Mouse (Mus musculus): ENCODE data around the gene Arhgdia. TPM values are rescaled to one million over a fixed set of nuclear protein-coding genes. Genes with fewer than 3 reads are reported as not detected.

The Arhgdia gene
- total RNA-seq, 2 experiments from 2014 or later, result 304 to 344 TPM

GRCm38 (mm10) chr11:120538485-120538884, 42.9 kb downstream of the Arhgdia start:
- intact Hi-C loops (cut with DNase I), result no loop called here
- peak in 1 of 2 experiments; percentile 18 for DNase-seq (ENCODE audit: low spot score in 2 of 2)

GRCm38 (mm10) chr11:120535804-120536203, 45.6 kb downstream of the Arhgdia start:
- DNase-seq (ENCODE audit: low spot score in 2 of 2), result no peak
- intact Hi-C loops (cut with DNase I), result no loop called here

GRCm38 (mm10) chr11:120535145-120535544, 46.3 kb downstream of the Arhgdia start:
- intact Hi-C loops (cut with DNase I), result no loop called here
- no peak for DNase-seq (ENCODE audit: low spot score in 2 of 2)

- intact Hi-C loops (cut with DNase I), result no loop called here
- DNase-seq (ENCODE audit: low spot score in 2 of 2), result no peak
Observed at GRCm38 (mm10) chr11:120534093-120534492, 47.3 kb downstream of the Arhgdia start.

- intact Hi-C loops (cut with DNase I), result no loop called here
- DNase-seq (ENCODE audit: low spot score in 2 of 2), result no peak
Observed at GRCm38 (mm10) chr11:120531646-120532045, 49.8 kb downstream of the Arhgdia start.

- no peak for DNase-seq (ENCODE audit: low spot score in 2 of 2)
- intact Hi-C loops (cut with DNase I), result no loop called here
Observed at GRCm38 (mm10) chr11:120530085-120530964, 51.1 kb downstream of the Arhgdia start, which contains the start of gene Gcgr. TSS of gene Gcgr (plus strand) at chr11:120530699.

- intact Hi-C loops (cut with DNase I), result no loop called here
- no peak for DNase-seq (ENCODE audit: low spot score in 2 of 2)
Observed at GRCm38 (mm10) chr11:120528903-120529302, 52.5 kb downstream of the Arhgdia start.

Small RNAs within 50 kb of the gene (microRNA-seq; reads per million reads assigned to microRNA genes)
- 1.3 reads per million for gene Mir6936

Other genes starting within 250 kb of the Arhgdia start
- gene Actg1, start 233.1 kb downstream of the Arhgdia start, total RNA-seq (2021), result 1,000 to 10,000 TPM; 1,144 to 1,299 TPM
- gene Fscn2, start 220.1 kb downstream of the Arhgdia start, total RNA-seq (2021), result under 1 TPM; 0.25 to 0.72 TPM
- 10 to 100 TPM; 12.8 to 16.4 TPM for gene Faap100, start 202.9 kb downstream of the Arhgdia start, total RNA-seq (2021)
- 10 to 100 TPM; 65.3 to 77.0 TPM for gene Nploc4, start 143.9 kb downstream of the Arhgdia start, total RNA-seq (2021)
- 1 to 10 TPM in 1 of 2 experiments, not detected in 1; 1.8 TPM for gene Tspan10, start 139.0 kb downstream of the Arhgdia start, total RNA-seq (2021)
- under 1 TPM; 0.37 to 0.66 TPM for gene Pde6g, start 128.1 kb downstream of the Arhgdia start, total RNA-seq (2021)
- gene Oxld1, start 123.6 kb downstream of the Arhgdia start, total RNA-seq (2021), result 10 to 100 TPM; 14.3 to 20.6 TPM
- gene Ccdc137, start 123.5 kb downstream of the Arhgdia start, total RNA-seq (2021), result 10 to 100 TPM; 19.9 to 29.4 TPM
- 10 to 100 TPM; 49.3 to 55.0 TPM for gene Arl16, start 114.0 kb downstream of the Arhgdia start, total RNA-seq (2021)
- gene Mrpl12, start 97.0 kb downstream of the Arhgdia start, total RNA-seq (2021), result 10 to 100 TPM; 75.6 to 78.5 TPM
- gene Slc25a10, start 89.8 kb downstream of the Arhgdia start, total RNA-seq (2021), result 10 to 100 TPM; 18.2 to 21.9 TPM
- gene Gcgr, start 50.9 kb downstream of the Arhgdia start, total RNA-seq (2021), result not detected
- gene Mcrip1, start 31.9 kb downstream of the Arhgdia start, total RNA-seq (2021), result 10 to 100 TPM; 73.4 to 91.7 TPM
- gene Ppp1r27, start 30.5 kb downstream of the Arhgdia start, total RNA-seq (2021), result not detected
- 100 to 1,000 TPM; 122 to 126 TPM for gene P4hb, start 8.4 kb downstream of the Arhgdia start, total RNA-seq (2021)
- gene Alyref, start 16.7 kb upstream of the Arhgdia start, total RNA-seq (2021), result 10 to 100 TPM; 59.7 to 67.5 TPM
- gene Anapc11, start 16.8 kb upstream of the Arhgdia start, total RNA-seq (2021), result 10 to 100 TPM; 91.4 to 99.7 TPM
- 1 to 10 TPM in 1 of 2 experiments, not detected in 1; 1.2 TPM for gene Npb, start 26.9 kb upstream of the Arhgdia start, total RNA-seq (2021)
- gene Pcyt2, start 36.3 kb upstream of the Arhgdia start, total RNA-seq (2021), result 100 to 1,000 TPM; 115 to 135 TPM
- gene Sirt7, start 43.6 kb upstream of the Arhgdia start, total RNA-seq (2021), result 10 to 100 TPM; 37.8 to 43.3 TPM
- 100 to 1,000 TPM in 1 of 2 experiments, 10 to 100 TPM in 1; 76.5 to 103 TPM for gene Mafg, start 52.0 kb upstream of the Arhgdia start, total RNA-seq (2021)
- 1 to 10 TPM; 2.9 to 3.9 TPM for gene Pycr1, start 62.1 kb upstream of the Arhgdia start, total RNA-seq (2021)
- 10 to 100 TPM in 1 of 2 experiments, 1 to 10 TPM in 1; 8.2 to 11.9 TPM for gene Myadml2, start 66.5 kb upstream of the Arhgdia start, total RNA-seq (2021)
- gene Notum, start 79.6 kb upstream of the Arhgdia start, total RNA-seq (2021), result 1 to 10 TPM; 5.6 to 6.6 TPM
- 10 to 100 TPM; 53.1 to 56.9 TPM for gene Aspscr1, start 91.3 kb upstream of the Arhgdia start, total RNA-seq (2021)
- 10 to 100 TPM; 18.1 to 19.2 TPM for gene Cenpx, start 132.1 kb upstream of the Arhgdia start, total RNA-seq (2021)
- gene Lrrc45, start 132.3 kb upstream of the Arhgdia start, total RNA-seq (2021), result 10 to 100 TPM; 41.9 to 66.1 TPM
- 10 to 100 TPM; 34.7 to 39.9 TPM for gene Rac3, start 139.8 kb upstream of the Arhgdia start, total RNA-seq (2021)
- 10 to 100 TPM in 1 of 2 experiments, 1 to 10 TPM in 1; 8.7 to 10.3 TPM for gene Dcxr, start 145.7 kb upstream of the Arhgdia start, total RNA-seq (2021)
- gene Cbr2, start 150.5 kb upstream of the Arhgdia start, total RNA-seq (2021), result 1 to 10 TPM in 1 of 2 experiments, under 1 TPM in 1; 0.32 to 1.6 TPM
- gene Hmga1b, start 181.2 kb upstream of the Arhgdia start, total RNA-seq (2021), result 10 to 100 TPM; 23.4 to 34.8 TPM
- 10 to 100 TPM; 63.7 to 65.9 TPM for gene Rfng, start 202.6 kb upstream of the Arhgdia start, total RNA-seq (2021)
- 100 to 1,000 TPM; 130 to 153 TPM for gene Gps1, start 202.6 kb upstream of the Arhgdia start, total RNA-seq (2021)
- 10 to 100 TPM; 39.4 to 42.4 TPM for gene Dus1l, start 214.8 kb upstream of the Arhgdia start, total RNA-seq (2021)
- gene Fasn, start 242.9 kb upstream of the Arhgdia start, total RNA-seq (2021), result 100 to 1,000 TPM; 182 to 190 TPM